Comparison of ENCODE assay signal across 9 mouse cellular contexts in the genomic region with DNA sequence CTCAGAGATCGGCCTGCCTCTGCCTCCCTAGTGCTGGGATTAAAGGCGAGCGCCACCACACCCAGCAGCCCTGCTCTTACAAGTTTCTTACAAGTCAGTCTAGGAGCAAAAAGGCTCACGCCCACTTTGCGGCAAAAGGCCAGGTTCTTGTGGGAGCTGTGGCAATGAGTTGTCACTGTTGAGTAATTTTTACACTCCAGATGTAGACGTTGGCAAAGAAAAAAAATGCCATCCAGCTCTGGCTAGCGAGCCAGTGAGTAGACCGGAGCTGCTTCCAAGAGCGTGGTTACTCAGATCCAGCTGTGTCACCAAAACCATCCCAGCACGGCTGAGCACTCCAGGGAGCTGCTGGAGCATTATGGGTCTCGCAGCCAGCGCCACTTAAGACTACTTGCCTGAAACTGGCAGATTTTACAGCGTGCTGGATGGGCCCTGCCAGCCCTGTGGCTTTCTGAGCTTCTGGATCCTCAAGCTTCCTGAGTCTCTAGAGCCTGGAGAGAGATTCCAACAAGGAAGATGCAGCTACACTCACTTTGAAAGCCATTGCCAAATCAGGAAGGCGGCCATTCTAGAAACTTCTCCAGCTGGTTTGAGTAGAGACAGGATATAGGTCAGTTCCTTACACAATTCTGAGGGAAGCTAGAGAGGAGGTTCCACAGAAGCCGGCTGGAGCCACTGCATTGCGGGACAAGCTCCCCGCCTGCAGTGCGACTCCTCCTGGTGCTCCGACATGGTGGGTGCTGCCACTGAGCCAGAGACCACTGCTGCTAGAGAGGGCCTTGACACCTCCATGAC. TPM values are rescaled to one million over a fixed set of nuclear protein-coding genes. Genes with fewer than 3 reads are reported as not detected.
A peak's percentile ranks its signal among the peaks of the same experiment; 100 is the strongest.
DNase-seq lines count a peak whose midpoint lies in the region; ATAC-seq and TF ChIP-seq lines count a peak whose summit lies in the region.
"Had no signal": no experiment of that assay in that cellular context is flagged by ENCODE, and none has a peak within 500 bp of the region (broad histone marks: within the 10 kb centered on the region; RNA-seq: fewer than 3 reads in every experiment).

No protein-coding gene starts in this region.

- no peaks in the 10 kb centered on the region for H3K9me3 ChIP-seq in forebrain, embryonic 14.5 days (replicated peaks; ENCODE audit: control insufficient read depth, low read length)

- WGBS in forebrain, embryonic 14.5 days = 88% methylated on average over 19 of the region's 19 CpGs

- H3ac ChIP-seq in myocyte (ENCODE audit: control insufficient read depth, insufficient read length) = no peak overlapping the region

- no peaks in the 10 kb centered on the region for H3K79me2 ChIP-seq in myocyte (ENCODE audit: control insufficient read depth, insufficient read depth)

- DNase-seq in ovary, adult 18-20 months (ENCODE audit: low spot score) = peak; percentile 40
- DNase-seq in ovary, postnatal 14 days (ENCODE audit: low spot score) = no peak
- peak; percentile 95 for DNase-seq in fat pad, adult 2 months (ENCODE audit: extremely low read depth, low read depth, low spot score)
- peak; percentile 69 to 89 for DNase-seq in left cerebral cortex, adult 8-10 months (ENCODE audit: low spot score in 2 of 2)
- no peak for DNase-seq in spleen, postnatal 14 days (ENCODE audit: low spot score in 2 of 2)
- no peak for DNase-seq in forebrain, embryonic 14.5 days (ENCODE audit: low spot score)

- H3K4me3 ChIP-seq in myocyte = no peak overlapping the region
- no peak overlapping the region for H3K4me3 ChIP-seq in forebrain, embryonic 14.5 days (ENCODE audit: low read depth, low read length)

- TF ChIP-seq POLR2A in myocyte (IDR thresholded peaks at IDR 0.05; ENCODE audit: insufficient read length, low read depth) = no peak

- H3K27ac ChIP-seq in forebrain, embryonic 14.5 days (ENCODE audit: low read depth, low read length) = no peak overlapping the region

- H3K4me2 ChIP-seq in myocyte (ENCODE audit: low read depth) = peak overlapping the region; percentile 46
- H3K4me2 ChIP-seq in forebrain, embryonic 14.5 days (ENCODE audit: low read length) = no peak overlapping the region

- H3K4me1 ChIP-seq in forebrain, embryonic 14.5 days (ENCODE audit: control insufficient read depth, insufficient read depth, low read length) = no peaks in the 10 kb centered on the region

- H3K27me3 ChIP-seq in myocyte (ENCODE audit: control insufficient read depth, insufficient read depth, insufficient read length) = no peaks in the 10 kb centered on the region
- H3K27me3 ChIP-seq in forebrain, embryonic 14.5 days (replicated peaks; ENCODE audit: control insufficient read depth, insufficient read depth, low read length) = no peaks in the 10 kb centered on the region

- no peak overlapping the region for H3K9ac ChIP-seq in forebrain, embryonic 14.5 days (ENCODE audit: low read length)

- no peaks in the 10 kb centered on the region for H3K36me3 ChIP-seq in myocyte (ENCODE audit: control insufficient read depth, insufficient read depth)
- no peaks in the 10 kb centered on the region for H3K36me3 ChIP-seq in forebrain, embryonic 14.5 days (ENCODE audit: control insufficient read depth, insufficient read depth, low read length)

- ATAC-seq in erythroblast, adult 5-6 weeks (replicated peaks; ENCODE audit: low FRiP score, poor library complexity, severe bottlenecking) = no peak
- no peak for ATAC-seq in forebrain, embryonic 14.5 days

TF ChIP-seq in myocyte, 11 proteins besides CTCF, POLR2A, EP300 and RAD21:
- TF ChIP-seq CEBPB (IDR thresholded peaks at IDR 0.05; ENCODE audit: insufficient read depth, poor library complexity, severe bottlenecking) = peak; percentile 92
- peak; percentile 34 for TF ChIP-seq POLR2AphosphoS2 (IDR thresholded peaks at IDR 0.05; ENCODE audit: insufficient read length, low read depth)
- no peak for TF ChIP-seq TCF3 (IDR thresholded peaks at IDR 0.05; ENCODE audit: insufficient read length, low read depth)
- no peak for TF ChIP-seq E2F4 (IDR thresholded peaks at IDR 0.05; ENCODE audit: insufficient read depth)
- TF ChIP-seq MYOD1 (IDR thresholded peaks at IDR 0.05; ENCODE audit: control insufficient read depth in 1 of 3, insufficient read length in 2 of 3, low read depth in 2 of 3) = peak in 1 of 3 experiments; percentile 9
- TF ChIP-seq MAX (IDR thresholded peaks at IDR 0.05; ENCODE audit: low read depth) = no peak
- no peak for TF ChIP-seq USF1 (IDR thresholded peaks at IDR 0.05; ENCODE audit: low read depth)
- no peak for TF ChIP-seq REST (IDR thresholded peaks at IDR 0.05; ENCODE audit: insufficient read depth, insufficient read length)
- TF ChIP-seq SRF (IDR thresholded peaks at IDR 0.05; ENCODE audit: control insufficient read depth, insufficient read length, low read depth) = no peak

RNA-seq across cellular contexts. Expression of gene Ap5b1, which starts 4.7 kb away (rescaled TPM):
- 1 to 10 TPM; 6.9 to 9.1 (median 7.8) TPM for total RNA-seq in left cerebral cortex, adult 8-10 months (2022)
- 3.2 TPM for polyA plus RNA-seq in myocyte (2012; fragmentation: generic; extraction: Trizol)
- 2.9 and 5.2 TPM in 2 replicates for total RNA-seq in erythroblast, adult 5-6 weeks (2015; ENCODE audit: low replicate concordance)
- 1.8 and 4.7 TPM in 2 replicates for total RNA-seq in erythroblast, adult 5-6 weeks (2017; ENCODE audit: low replicate concordance)
- polyA plus RNA-seq in forebrain, embryonic 14.5 days (2014; fragmentation: Nextera tagmentation; extraction: Ambion mirVana) = 1.5 and 1.6 TPM in 2 replicates

RNA-seq across cellular contexts. Expression of gene Ovol1, which starts 12.1 kb away (rescaled TPM):
- not detected for total RNA-seq in left cerebral cortex, adult 8-10 months (2022)
- not detected for polyA plus RNA-seq in myocyte (2012; fragmentation: generic; extraction: Trizol)
- not detected in 2 replicates for total RNA-seq in erythroblast, adult 5-6 weeks (2015; ENCODE audit: low replicate concordance)
- total RNA-seq in erythroblast, adult 5-6 weeks (2017; ENCODE audit: low replicate concordance) = not detected in 2 replicates
- 0.16 TPM in 1 of 2 replicates, not detected in the other for polyA plus RNA-seq in forebrain, embryonic 14.5 days (2014; fragmentation: Nextera tagmentation; extraction: Ambion mirVana)
- total RNA-seq: left cerebral cortex, postnatal 10 days had no signal

RNA-seq across cellular contexts. Expression of gene Rnaseh2c, which starts 29.1 kb away (rescaled TPM):
- 10 to 100 TPM; 68.0 to 88.2 (median 72.1) TPM for total RNA-seq in left cerebral cortex, adult 8-10 months (2022)
- 31.9 TPM for polyA plus RNA-seq in myocyte (2012; fragmentation: generic; extraction: Trizol)
- total RNA-seq in erythroblast, adult 5-6 weeks (2015; ENCODE audit: low replicate concordance) = 14.4 and 52.2 TPM in 2 replicates
- total RNA-seq in erythroblast, adult 5-6 weeks (2017; ENCODE audit: low replicate concordance) = 19.3 and 79.3 TPM in 2 replicates
- 85.7 and 95.8 TPM in 2 replicates for polyA plus RNA-seq in forebrain, embryonic 14.5 days (2014; fragmentation: Nextera tagmentation; extraction: Ambion mirVana)

RNA-seq across cellular contexts. Expression of gene Kat5, which starts 37.5 kb away (rescaled TPM):
- 100 to 1,000 TPM in 1 of 4 experiments, 10 to 100 TPM in 3; 87.3 to 115 (median 97.0) TPM for total RNA-seq in left cerebral cortex, adult 8-10 months (2022)
- polyA plus RNA-seq in myocyte (2012; fragmentation: generic; extraction: Trizol) = 37.1 TPM
- total RNA-seq in erythroblast, adult 5-6 weeks (2015; ENCODE audit: low replicate concordance) = 8.2 and 11.3 TPM in 2 replicates
- total RNA-seq in erythroblast, adult 5-6 weeks (2017; ENCODE audit: low replicate concordance) = 22.0 and 28.9 TPM in 2 replicates
- 43.7 and 49.7 TPM in 2 replicates for polyA plus RNA-seq in forebrain, embryonic 14.5 days (2014; fragmentation: Nextera tagmentation; extraction: Ambion mirVana)

Comparison
In these comparisons a context has a peak if more than half of its experiments do, and no peak if none do; other contexts are left out.
1. DNase-seq: peak in ovary, adult 18-20 months (single experiment), fat pad, adult 2 months (single experiment) and left cerebral cortex, adult 8-10 months (2 of 2); none in ovary, postnatal 14 days (single experiment), spleen, postnatal 14 days (0 of 2) and forebrain, embryonic 14.5 days (single experiment).